ENCODE assay signal across 12 mouse cellular contexts in the genomic region with DNA sequence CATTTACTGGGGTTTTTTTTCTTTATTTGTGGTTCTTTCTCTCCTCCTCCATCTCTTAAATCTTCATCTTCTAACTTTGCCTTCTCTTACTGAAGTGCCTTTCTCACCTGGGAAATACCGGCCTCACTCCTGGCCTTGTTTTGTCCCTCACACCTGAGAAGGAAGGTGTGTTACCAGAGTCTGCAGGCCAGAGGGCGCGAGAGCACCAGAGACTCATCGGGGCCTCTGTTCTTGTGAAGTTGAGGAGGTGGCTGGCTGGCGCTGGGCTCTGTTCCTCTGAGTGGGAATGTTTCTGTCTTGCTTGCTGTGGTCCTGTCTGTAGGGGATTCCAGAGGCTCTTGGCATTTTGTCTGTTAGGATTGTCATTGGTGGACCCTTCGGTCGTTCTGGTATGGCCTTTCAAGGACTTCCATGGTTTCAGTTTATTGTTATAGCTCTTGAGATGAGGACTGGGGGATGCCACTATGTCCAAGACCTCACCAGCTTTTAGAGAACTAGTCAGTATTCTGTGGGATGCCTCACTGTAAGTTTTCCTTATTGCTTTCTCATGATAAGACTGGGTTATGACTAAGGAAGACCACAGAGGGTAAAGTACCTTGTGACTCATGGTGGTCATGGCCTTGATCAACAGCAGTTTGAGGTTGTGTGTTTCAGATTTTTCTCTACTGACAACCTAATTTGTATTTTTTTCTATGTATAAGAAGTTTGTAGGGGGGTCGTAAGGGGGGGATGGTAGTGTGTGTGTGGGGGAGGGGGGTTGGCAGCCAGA. TPM values are rescaled to one million over a fixed set of nuclear protein-coding genes. Genes with fewer than 3 reads are reported as not detected.
A peak's percentile ranks its signal among the peaks of the same experiment; 100 is the strongest.
DNase-seq lines count a peak whose midpoint lies in the region; ATAC-seq and TF ChIP-seq lines count a peak whose summit lies in the region.
"Had no signal": no experiment of that assay in that cellular context is flagged by ENCODE, and none has a peak within 500 bp of the region (broad histone marks: within the 10 kb centered on the region; RNA-seq: fewer than 3 reads in every experiment).

No protein-coding gene starts in this region.

- H3K79me2 ChIP-seq in MEL (ENCODE audit: control insufficient read depth, insufficient read depth, low read length, poor library complexity): peaks cover 59% of the 10 kb centered on the region

- TF ChIP-seq EP300 in MEL (IDR thresholded peaks at IDR 0.05; ENCODE audit: low read depth in 1 of 2, low read length in 2 of 2): peak; percentile 82 to 89

- no peak for TF ChIP-seq RAD21 in MEL (IDR thresholded peaks at IDR 0.05; ENCODE audit: low read depth, low read length)

- H3K4me2 ChIP-seq in intestine, embryonic 15.5 days (replicated peaks): no peak overlapping the region
- H3K4me2 ChIP-seq: hindbrain, embryonic 15.5 days had no signal

- no peak overlapping the region for H3K9ac ChIP-seq in MEL (ENCODE audit: control insufficient read depth, low read depth, low read length, poor library complexity, severe bottlenecking)
- H3K9ac ChIP-seq in intestine, embryonic 15.5 days: no peak overlapping the region
- H3K9ac ChIP-seq: hindbrain, embryonic 15.5 days had no signal

- peaks cover 16 to 41% of the 10 kb centered on the region in 2 experiments for H3K4me1 ChIP-seq in MEL (ENCODE audit: control insufficient read depth in 1 of 2, insufficient read depth in 2 of 2, low read length in 2 of 2)
- peaks cover 12% of the 10 kb centered on the region for H3K4me1 ChIP-seq in intestine, embryonic 15.5 days (replicated peaks)

- H3K27ac ChIP-seq in MEL (ENCODE audit: control insufficient read depth, low read depth, low read length): peak overlapping the region; percentile 43; the same call in 1 of the 2 replicates
- peak overlapping the region; percentile 54; the same call in 1 of the 2 replicates for H3K27ac ChIP-seq in intestine, embryonic 15.5 days
- H3K27ac ChIP-seq: hindbrain, embryonic 15.5 days; kidney, postnatal 0 days had no signal

- H3K36me3 ChIP-seq in MEL (ENCODE audit: control insufficient read depth in 1 of 2, insufficient read depth in 2 of 2, low read length in 2 of 2): peaks cover 0 to 69% of the 10 kb centered on the region in 2 experiments; a peak in 2 of 4 replicates
- no peaks in the 10 kb centered on the region for H3K36me3 ChIP-seq in intestine, embryonic 15.5 days
- H3K36me3 ChIP-seq: hindbrain, embryonic 15.5 days had no signal

- no peaks in the 10 kb centered on the region for H3K27me3 ChIP-seq in MEL (ENCODE audit: control insufficient read depth in 1 of 2, insufficient read depth in 2 of 2, low read length in 2 of 2)
- no peaks in the 10 kb centered on the region for H3K27me3 ChIP-seq in intestine, embryonic 15.5 days (replicated peaks)
- H3K27me3 ChIP-seq: hindbrain, embryonic 15.5 days had no signal

- 0 out of 6 replicates have a peak, but pooled peaks of 1 of the 3 experiments have one; percentile 7 for TF ChIP-seq CTCF in MEL (IDR thresholded peaks at IDR 0.05 in 2 of 3, conservative IDR thresholded peaks at IDR 0.05 in 1 of 3; ENCODE audit: control insufficient read depth in 1 of 3, insufficient read depth in 1 of 3, low read depth in 2 of 3, low read length in 3 of 3, poor library complexity in 1 of 3, severe bottlenecking in 1 of 3)

- DNase-seq in adrenal gland, postnatal 36 days: peak; percentile 29 to 31
- DNase-seq in adrenal gland, postnatal 14 days: no peak
- DNase-seq in 3134 (ENCODE audit: extremely low read depth, insufficient read length, low spot score) (peak; percentile 49), MEL (ENCODE audit: low read depth, low spot score) (peak; percentile 77)
- DNase-seq in layer of hippocampus, adult 9-10 months (ENCODE audit: low spot score): no peak
- no peak for DNase-seq in embryo, embryonic 9.5 days (ENCODE audit: extremely low spot score)
- no peak for DNase-seq in neural tube, embryonic 10.5 days (ENCODE audit: extremely low spot score, low spot score)
- DNase-seq: thymus, postnatal 25 days had no signal

- peak; percentile 54 for ATAC-seq in intestine, embryonic 15.5 days

- no peak overlapping the region for H3K4me3 ChIP-seq in MEL (ENCODE audit: control insufficient read depth in 1 of 2, insufficient read depth in 1 of 2, low read depth in 2 of 2, low read length in 2 of 2)
- no peak overlapping the region for H3K4me3 ChIP-seq in intestine, embryonic 15.5 days (replicated peaks)
- H3K4me3 ChIP-seq: erythroblast, embryonic 14.5 days; hindbrain, embryonic 15.5 days had no signal

- H3K9me3 ChIP-seq in MEL (replicated peaks; ENCODE audit: insufficient read depth, low read length): no peaks in the 10 kb centered on the region
- H3K9me3 ChIP-seq in intestine, embryonic 15.5 days: no peaks in the 10 kb centered on the region
- H3K9me3 ChIP-seq: hindbrain, embryonic 15.5 days had no signal

- WGBS in intestine, embryonic 15.5 days: 76% methylated on average over 8 of the region's 8 CpGs

- no peak for TF ChIP-seq POLR2A in MEL (IDR thresholded peaks at IDR 0.05; ENCODE audit: control insufficient read depth in 1 of 2, insufficient read depth in 1 of 2, low read depth in 1 of 2, low read length in 2 of 2, poor library complexity in 1 of 2)

TF ChIP-seq in MEL, 35 proteins besides CTCF, POLR2A, EP300 and RAD21:
- TF ChIP-seq NRF1 (IDR thresholded peaks at IDR 0.05; ENCODE audit: insufficient read depth, low read depth, low read length, poor library complexity, severe bottlenecking) (no peak), USF2 (IDR thresholded peaks at IDR 0.05; ENCODE audit: borderline replicate concordance in 1 of 2, insufficient read depth in 1 of 2, low read depth in 1 of 2, low read length in 2 of 2) (no peak), GATA1 (IDR thresholded peaks at IDR 0.05; ENCODE audit: low read depth, low read length) (peak; percentile 68), TAL1 (IDR thresholded peaks at IDR 0.05; ENCODE audit: low read length) (peak; percentile 73), JUND (IDR thresholded peaks at IDR 0.05; ENCODE audit: low read depth, low read length) (peak; percentile 76; the same call in 1 of the 2 replicates), ETS1 (IDR thresholded peaks at IDR 0.05; ENCODE audit: low read depth, low read length) (peak; percentile 59), TCF12 (IDR thresholded peaks at IDR 0.05; ENCODE audit: low read depth, low read length) (peak; percentile 59), BHLHE40 (IDR thresholded peaks at IDR 0.05; ENCODE audit: borderline replicate concordance, low read depth, low read length) (no peak), MAFK (IDR thresholded peaks at IDR 0.05; ENCODE audit: borderline replicate concordance, low read depth, low read length) (peak; percentile 49; the same call in 1 of the 2 replicates), GABPA (IDR thresholded peaks at IDR 0.05; ENCODE audit: low read depth, low read length) (no peak), POLR2AphosphoS5 (IDR thresholded peaks at IDR 0.05; ENCODE audit: borderline replicate concordance, low read depth, low read length) (no peak), USF1 (IDR thresholded peaks at IDR 0.05; ENCODE audit: low read depth, low read length) (no peak), ZC3H11A (IDR thresholded peaks at IDR 0.05; ENCODE audit: low read depth, low read length) (no peak), RCOR1 (IDR thresholded peaks at IDR 0.05; ENCODE audit: low read depth, low read length) (peak; percentile 79), CHD2 (IDR thresholded peaks at IDR 0.05; ENCODE audit: low read length) (no peak), SIN3A (IDR thresholded peaks at IDR 0.05; ENCODE audit: low read length) (peak; percentile 53; the same call in 1 of the 2 replicates)

RNA-seq across cellular contexts. Expression of a gene that starts 9.5 kb away (rescaled TPM):
- 10 to 100 TPM; 38.1 to 39.7 TPM for total RNA-seq in adrenal gland, postnatal 36 days (2021)
- total RNA-seq in adrenal gland, postnatal 14 days (2021): 32.6 and 43.0 TPM in 2 replicates
- 22.4 and 24.4 TPM in 2 replicates for total RNA-seq in MEL (2012; rRNA removed)
- polyA plus RNA-seq in MEL (2012; ENCODE audit: insufficient read depth in 1 of 2, insufficient read length in 2 of 2, low read depth in 1 of 2, low replicate concordance in 2 of 2, missing spikeins in 1 of 2): 10 to 100 TPM in 1 of 2 experiments, not detected in 1; 32.1 TPM
- polyA plus RNA-seq in intestine, embryonic 15.5 days (2015; fragmentation: Nextera tagmentation; extraction: Ambion mirVana): 22.5 and 25.9 TPM in 2 replicates

Comparison
In these comparisons a context has a peak if more than half of its experiments do, and no peak if none do; other contexts are left out.
1. DNase-seq: peak in adrenal gland, postnatal 36 days (2 of 2), 3134 (single experiment) and MEL (single experiment); none in adrenal gland, postnatal 14 days (single experiment), layer of hippocampus, adult 9-10 months (single experiment), embryo, embryonic 9.5 days (single experiment) and neural tube, embryonic 10.5 days (single experiment).